Mouse (Mus musculus): ENCODE results near the gene Farp1. TPM values are rescaled to one million over a fixed set of nuclear protein-coding genes. Genes with fewer than 3 reads are reported as not detected.

Farp1 gene
- polyA plus RNA-seq, 1 experiment, result 28.8 TPM

GRCm38 (mm10) chr14:121281336-121281710 lies 246.3 kb downstream of the Farp1 start:
- H3K4me1 ChIP-seq (ENCODE audit: control insufficient read depth, insufficient read depth, low read length), result no peaks in the 10 kb centered on the region
- DNase-seq, result peak; percentile 21
- H3K36me3 ChIP-seq (ENCODE audit: control insufficient read depth, insufficient read depth, low read length), result no peaks in the 10 kb centered on the region
- H3K4me3 ChIP-seq (ENCODE audit: insufficient read depth, low read depth, low read length), result no peak overlapping the region
- no peak overlapping the region for H3K27ac ChIP-seq (ENCODE audit: insufficient read depth, low read depth, low read length)
- H3K27me3 ChIP-seq (replicated peaks; ENCODE audit: control insufficient read depth, insufficient read depth, low read length), result no peaks in the 10 kb centered on the region
- TF ChIP-seq CTCF (conservative IDR thresholded peaks at IDR 0.05; ENCODE audit: insufficient read depth, insufficient read length, low read depth, low read length), result no peak

- DNase-seq, result no peak
- Histone ChIP-seq H3K27me3 (replicated peaks; ENCODE audit: control insufficient read depth, insufficient read depth, low read length) (no peaks in the 10 kb centered on the region), H3K4me1 (ENCODE audit: control insufficient read depth, insufficient read depth, low read length) (no peaks in the 10 kb centered on the region), H3K4me3 (ENCODE audit: insufficient read depth, low read depth, low read length) (no peak overlapping the region), H3K36me3 (ENCODE audit: control insufficient read depth, insufficient read depth, low read length) (no peaks in the 10 kb centered on the region), H3K27ac (ENCODE audit: insufficient read depth, low read depth, low read length) (no peak overlapping the region)
- TF ChIP-seq POLR2A (IDR thresholded peaks at IDR 0.05; ENCODE audit: low read depth, low read length) (no peak), CTCF (conservative IDR thresholded peaks at IDR 0.05; ENCODE audit: insufficient read depth, insufficient read length, low read depth, low read length) (no peak)
- 89% methylated on average over 14 of the region's 14 CpGs for WGBS
Observed at GRCm38 (mm10) chr14:121285379-121286120, 250.6 kb downstream of the Farp1 start.

- Histone ChIP-seq H3K27ac (ENCODE audit: insufficient read depth, low read depth, low read length) (no peak overlapping the region), H3K4me3 (ENCODE audit: insufficient read depth, low read depth, low read length) (no peak overlapping the region), H3K4me1 (ENCODE audit: control insufficient read depth, insufficient read depth, low read length) (no peaks in the 10 kb centered on the region), H3K27me3 (replicated peaks; ENCODE audit: control insufficient read depth, insufficient read depth, low read length) (no peaks in the 10 kb centered on the region), H3K36me3 (ENCODE audit: control insufficient read depth, insufficient read depth, low read length) (peaks cover 3% of the 10 kb centered on the region; the same call in 1 of the 2 replicates)
- no peak for DNase-seq
- 95% methylated on average over 8 of the region's 8 CpGs for WGBS
- TF ChIP-seq POLR2A (IDR thresholded peaks at IDR 0.05; ENCODE audit: low read depth, low read length) (no peak), CTCF (conservative IDR thresholded peaks at IDR 0.05; ENCODE audit: insufficient read depth, insufficient read length, low read depth, low read length) (no peak)
Observed at GRCm38 (mm10) chr14:121291881-121292280, 256.9 kb downstream of the Farp1 start.

- Histone ChIP-seq H3K4me3 (ENCODE audit: insufficient read depth, low read depth, low read length) (no peak overlapping the region), H3K27me3 (replicated peaks; ENCODE audit: control insufficient read depth, insufficient read depth, low read length) (no peaks in the 10 kb centered on the region), H3K36me3 (ENCODE audit: control insufficient read depth, insufficient read depth, low read length) (peaks cover 3% of the 10 kb centered on the region; the same call in 1 of the 2 replicates), H3K4me1 (ENCODE audit: control insufficient read depth, insufficient read depth, low read length) (no peaks in the 10 kb centered on the region), H3K27ac (ENCODE audit: insufficient read depth, low read depth, low read length) (no peak overlapping the region)
- no peak for DNase-seq
- TF ChIP-seq CTCF (conservative IDR thresholded peaks at IDR 0.05; ENCODE audit: insufficient read depth, insufficient read length, low read depth, low read length) (no peak), POLR2A (IDR thresholded peaks at IDR 0.05; ENCODE audit: low read depth, low read length) (no peak)
- 84% methylated on average over 3 of the region's 3 CpGs for WGBS
Observed at GRCm38 (mm10) chr14:121292391-121292790, 257.4 kb downstream of the Farp1 start.

GRCm38 (mm10) chr14:121294484-121294883 lies 259.5 kb downstream of the Farp1 start:
- H3K27ac ChIP-seq (ENCODE audit: insufficient read depth, low read depth, low read length), result no peak overlapping the region
- no peak for DNase-seq
- H3K4me1 ChIP-seq (ENCODE audit: control insufficient read depth, insufficient read depth, low read length), result peaks cover 9% of the 10 kb centered on the region
- WGBS, result 88% methylated on average over 12 of the region's 12 CpGs
- H3K4me3 ChIP-seq (ENCODE audit: insufficient read depth, low read depth, low read length), result no peak overlapping the region
- TF ChIP-seq POLR2A (IDR thresholded peaks at IDR 0.05; ENCODE audit: low read depth, low read length) (no peak), CTCF (conservative IDR thresholded peaks at IDR 0.05; ENCODE audit: insufficient read depth, insufficient read length, low read depth, low read length) (no peak)
- H3K27me3 ChIP-seq (replicated peaks; ENCODE audit: control insufficient read depth, insufficient read depth, low read length), result no peaks in the 10 kb centered on the region
- peaks cover 3% of the 10 kb centered on the region; the same call in 1 of the 2 replicates for H3K36me3 ChIP-seq (ENCODE audit: control insufficient read depth, insufficient read depth, low read length)

GRCm38 (mm10) chr14:121297103-121297502 lies 262.1 kb downstream of the Farp1 start:
- Histone ChIP-seq H3K36me3 (ENCODE audit: control insufficient read depth, insufficient read depth, low read length) (peaks cover 1% of the 10 kb centered on the region; the same call in 1 of the 2 replicates), H3K27ac (ENCODE audit: insufficient read depth, low read depth, low read length) (no peak overlapping the region), H3K4me1 (ENCODE audit: control insufficient read depth, insufficient read depth, low read length) (peaks cover 9% of the 10 kb centered on the region), H3K27me3 (replicated peaks; ENCODE audit: control insufficient read depth, insufficient read depth, low read length) (no peaks in the 10 kb centered on the region), H3K4me3 (ENCODE audit: insufficient read depth, low read depth, low read length) (no peak overlapping the region)
- TF ChIP-seq CTCF (conservative IDR thresholded peaks at IDR 0.05; ENCODE audit: insufficient read depth, insufficient read length, low read depth, low read length) (no peak), POLR2A (IDR thresholded peaks at IDR 0.05; ENCODE audit: low read depth, low read length) (no peak)
- WGBS, result 94% methylated on average over 6 of the region's 6 CpGs
- no peak for DNase-seq

GRCm38 (mm10) chr14:121298537-121298936 lies 263.5 kb downstream of the Farp1 start:
- no peak for TF ChIP-seq CTCF (conservative IDR thresholded peaks at IDR 0.05; ENCODE audit: insufficient read depth, insufficient read length, low read depth, low read length)
- TF ChIP-seq POLR2A (IDR thresholded peaks at IDR 0.05; ENCODE audit: low read depth, low read length), result no peak
- H3K36me3 ChIP-seq (ENCODE audit: control insufficient read depth, insufficient read depth, low read length), result peaks cover 1% of the 10 kb centered on the region; the same call in 1 of the 2 replicates
- no peaks in the 10 kb centered on the region for H3K27me3 ChIP-seq (replicated peaks; ENCODE audit: control insufficient read depth, insufficient read depth, low read length)
- H3K4me1 ChIP-seq (ENCODE audit: control insufficient read depth, insufficient read depth, low read length), result peaks cover 9% of the 10 kb centered on the region
- WGBS, result 49% methylated on average over 5 of the region's 5 CpGs
- peak; percentile 86 for DNase-seq
- no peak overlapping the region for H3K4me3 ChIP-seq (ENCODE audit: insufficient read depth, low read depth, low read length)
- H3K27ac ChIP-seq (ENCODE audit: insufficient read depth, low read depth, low read length), result no peak overlapping the region
